Mouse (Mus musculus) heart, embryonic 11.5 days (tissue): ENCODE results near the gene Acer3. TPM values are rescaled to one million over a fixed set of nuclear protein-coding genes. Genes with fewer than 3 reads are reported as not detected.
A peak's percentile ranks its signal among the peaks of the same experiment; 100 is the strongest.

Source experiments
- ATAC-seq: fragments of 200-750 bp; cut with Nextera tagmentation; replicated peaks from 2 replicates; pipeline ENCODE4 v1.8.0; 2017; ENCODE audit warnings: moderate library complexity; ENCODE audit not compliant: insufficient number of reproducible peaks, low FRiP score, low TSS enrichment
- H3K27ac ChIP-seq: fragments of 300-500 bp; sonication (generic); 2 replicates; pipeline ENCODE4 v1.5.1; 2014; ENCODE audit warnings: mild to moderate bottlenecking, low read depth, low read length
- H3K27me3 ChIP-seq: fragments of 300-500 bp; sonication (generic); 2 replicates; pipeline ENCODE4 v1.6.1; 2014; ENCODE audit warnings: mild to moderate bottlenecking, low read length, mixed read lengths; ENCODE audit not compliant: control insufficient read depth, insufficient read depth
- H3K36me3 ChIP-seq: fragments of 300-500 bp; sonication (generic); 2 replicates; pipeline ENCODE4 v1.6.1; 2014; ENCODE audit warnings: mild to moderate bottlenecking, low read length, moderate library complexity, mixed read lengths; ENCODE audit not compliant: control insufficient read depth, insufficient read depth
- H3K4me1 ChIP-seq: fragments of 300-500 bp; sonication (generic); 2 replicates; pipeline ENCODE4 v1.6.1; 2014; ENCODE audit warnings: low read length; ENCODE audit not compliant: control insufficient read depth, insufficient read depth
- H3K4me2 ChIP-seq: fragments of 300-500 bp; sonication (generic); 2 replicates; pipeline ENCODE4 v1.6.1; 2014; ENCODE audit warnings: mild to moderate bottlenecking, moderate library complexity
- H3K4me3 ChIP-seq: fragments of 300-500 bp; sonication (generic); 2 replicates; pipeline ENCODE4 v1.5.1; 2014; ENCODE audit warnings: low read depth, low read length
- H3K9ac ChIP-seq: fragments of 300-500 bp; sonication (generic); 2 replicates; pipeline ENCODE4 v1.6.1; 2014; ENCODE audit warnings: mild to moderate bottlenecking, low read depth, low read length, moderate library complexity
- H3K9me3 ChIP-seq: fragments of 300-500 bp; sonication (generic); replicated peaks from 2 replicates; pipeline ENCODE4 v1.6.1; 2016; ENCODE audit warnings: low read length; ENCODE audit not compliant: control insufficient read depth
- WGBS: fragments of 180-500 bp; shearing (Covaris S2); extraction: QIAGEN DNeasy Blood & Tissue Kit; methylation state at CpG from one replicate; pipeline ENCODE4 v1.1.7; 2014; ENCODE audit not compliant: insufficient replicate concordance; 5-methylcytosine and 5-hydroxymethylcytosine counted together
- polyA plus RNA-seq: library from polyadenylated mRNA; unstranded; fragments of >200 nt; fragmentation: Nextera tagmentation; extraction: Ambion mirVana; gene quantifications from 2 replicates; pipeline ENCODE4 v1.2.1, GENCODE M21; 2014

The Acer3 gene
- polyA plus RNA-seq, 1 experiment from 2014 or later = 23.8 TPM

DNA sequence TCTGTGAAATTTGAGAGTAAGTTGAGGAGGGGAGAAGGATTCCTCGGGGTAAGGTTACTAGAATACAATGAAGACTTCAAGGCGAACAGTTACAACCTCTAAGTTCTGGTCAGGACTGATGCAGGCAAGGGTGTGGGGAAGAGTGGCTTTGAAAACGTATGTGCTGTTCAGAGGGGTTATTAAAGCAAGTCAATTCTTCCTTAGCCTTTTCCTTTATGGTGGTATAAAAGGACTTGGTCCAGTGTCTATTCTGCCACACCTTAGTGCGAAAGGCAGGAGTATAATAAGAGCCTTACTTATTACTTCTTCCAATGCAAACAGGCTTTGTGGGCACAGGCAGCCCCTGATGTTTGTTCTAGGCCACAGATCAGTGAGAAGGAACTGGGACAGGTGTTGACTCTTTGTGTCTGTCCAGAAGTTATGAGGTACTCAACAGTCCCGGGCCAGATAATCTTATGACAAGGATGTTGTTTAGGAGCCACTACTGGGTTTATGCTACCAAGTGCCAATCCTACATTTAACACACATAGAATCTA, 119.4 kb downstream of the Acer3 start:
- 74% methylated on average over 5 of the region's 5 CpGs for WGBS
- Histone ChIP-seq H3K4me1 (no peaks in the 10 kb centered on the region), H3K9ac (no peak overlapping the region), H3K36me3 (no peaks in the 10 kb centered on the region), H3K27ac (no peak overlapping the region), H3K4me2 (no peak overlapping the region), H3K9me3 (no peaks in the 10 kb centered on the region), H3K27me3 (peaks cover 7% of the 10 kb centered on the region), H3K4me3 (no peak overlapping the region)
- ATAC-seq = no peak

DNA sequence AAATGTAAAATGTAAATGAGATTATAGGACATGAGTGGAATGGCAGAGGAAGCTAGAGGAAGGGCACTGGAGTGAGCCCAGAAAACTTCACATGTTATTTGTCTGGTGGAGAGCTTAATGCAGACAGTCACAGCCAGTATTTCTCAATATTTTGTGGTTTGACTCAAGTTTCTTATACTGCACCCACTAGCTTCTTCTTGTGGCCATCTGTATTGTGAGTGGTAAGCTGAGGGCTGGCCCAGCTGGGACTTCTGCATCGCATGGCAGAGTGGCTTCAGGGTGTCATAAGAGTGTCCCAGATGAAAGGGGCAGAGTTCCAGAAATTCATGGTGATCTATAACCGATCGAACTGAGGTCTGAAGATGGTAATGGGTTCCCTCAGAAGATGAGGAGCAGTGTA, 120.6 kb downstream of the Acer3 start:
- peaks cover 19% of the 10 kb centered on the region for H3K27me3 ChIP-seq
- no peak overlapping the region for H3K4me3 ChIP-seq
- no peak for ATAC-seq
- H3K4me1 ChIP-seq = no peaks in the 10 kb centered on the region
- WGBS = 86% methylated on average over 3 of the region's 3 CpGs
- no peaks in the 10 kb centered on the region for H3K36me3 ChIP-seq
- no peak overlapping the region for H3K9ac ChIP-seq
- H3K27ac ChIP-seq = no peak overlapping the region
- H3K9me3 ChIP-seq = no peaks in the 10 kb centered on the region
- no peak overlapping the region for H3K4me2 ChIP-seq

DNA sequence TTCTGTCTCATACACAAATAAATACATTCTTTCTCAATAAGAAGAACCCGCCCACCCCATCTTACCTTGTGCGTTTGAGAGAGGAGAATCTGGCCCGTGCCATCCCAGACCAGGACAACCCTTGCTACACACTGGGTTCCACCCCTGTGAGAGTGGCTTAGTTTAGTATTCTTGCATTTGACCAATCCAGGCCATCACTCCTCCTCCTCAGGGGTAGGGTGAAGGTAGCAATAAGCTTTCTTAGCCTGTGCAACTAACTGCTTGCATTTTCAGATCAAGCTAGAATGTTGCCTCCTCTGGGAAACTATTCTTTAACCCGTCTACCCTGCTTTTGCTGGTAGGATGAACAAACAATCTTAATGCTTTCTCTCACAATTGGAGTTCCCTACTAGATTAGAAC, 121.6 kb downstream of the Acer3 start, which contains the start of gene B3gnt6:
Gene B3gnt6, minus strand, starts transcription at position 101 of the 400 bp plus-strand sequence.
- no peaks in the 10 kb centered on the region for H3K36me3 ChIP-seq
- H3K9me3 ChIP-seq = no peaks in the 10 kb centered on the region
- no peak for ATAC-seq
- peaks cover under 1% of the 10 kb centered on the region; the same call in 1 of the 2 replicates for H3K4me1 ChIP-seq
- H3K9ac ChIP-seq = no peak within 1 kb of the TSS
- H3K27ac ChIP-seq = no peak within 1 kb of the TSS
- H3K27me3 ChIP-seq = peaks cover 29% of the 10 kb centered on the region
- 80% methylated on average over 4 of the region's 4 CpGs for WGBS
- H3K4me3 ChIP-seq = no peak within 1 kb of the TSS
- H3K4me2 ChIP-seq = no peak within 1 kb of the TSS

DNA sequence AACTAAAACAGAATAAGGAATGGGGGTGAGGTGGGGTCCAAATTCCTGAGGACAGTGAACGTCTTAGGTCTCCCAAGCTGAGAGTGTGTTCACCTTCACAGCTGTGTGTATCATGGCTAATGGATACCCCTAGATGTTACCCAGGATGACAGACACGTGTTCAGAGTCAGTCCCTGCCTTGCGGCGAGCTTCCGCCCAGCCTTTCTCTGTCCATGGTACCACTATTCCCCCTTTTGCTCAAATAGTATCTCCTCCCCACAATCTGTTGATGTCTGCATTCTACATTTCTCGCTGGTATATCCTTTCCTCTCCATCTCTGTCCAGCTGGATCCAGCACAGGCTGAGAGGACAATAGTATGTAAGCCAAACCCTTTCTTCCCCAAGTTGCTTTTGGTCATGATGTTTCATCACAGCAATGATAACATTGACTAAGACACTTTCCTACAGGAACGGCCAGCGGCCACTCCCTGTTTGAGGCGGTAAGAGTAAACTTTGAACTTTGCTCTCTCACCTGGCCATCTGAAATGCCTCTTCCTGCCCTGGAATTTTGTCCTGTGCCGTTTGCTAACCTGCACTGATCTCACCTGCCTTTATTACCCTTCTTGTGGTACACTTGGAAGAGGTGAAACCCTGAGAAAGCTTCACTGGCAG, 125.7 kb downstream of the Acer3 start:
- Histone ChIP-seq H3K4me1 (peaks cover 13% of the 10 kb centered on the region), H3K36me3 (no peaks in the 10 kb centered on the region), H3K27ac (no peak overlapping the region), H3K9me3 (no peaks in the 10 kb centered on the region), H3K9ac (no peak overlapping the region), H3K4me3 (no peak overlapping the region), H3K27me3 (peaks cover 57% of the 10 kb centered on the region), H3K4me2 (no peak overlapping the region)
- WGBS = 29% methylated on average over 10 of the region's 10 CpGs
- ATAC-seq = no peak

DNA sequence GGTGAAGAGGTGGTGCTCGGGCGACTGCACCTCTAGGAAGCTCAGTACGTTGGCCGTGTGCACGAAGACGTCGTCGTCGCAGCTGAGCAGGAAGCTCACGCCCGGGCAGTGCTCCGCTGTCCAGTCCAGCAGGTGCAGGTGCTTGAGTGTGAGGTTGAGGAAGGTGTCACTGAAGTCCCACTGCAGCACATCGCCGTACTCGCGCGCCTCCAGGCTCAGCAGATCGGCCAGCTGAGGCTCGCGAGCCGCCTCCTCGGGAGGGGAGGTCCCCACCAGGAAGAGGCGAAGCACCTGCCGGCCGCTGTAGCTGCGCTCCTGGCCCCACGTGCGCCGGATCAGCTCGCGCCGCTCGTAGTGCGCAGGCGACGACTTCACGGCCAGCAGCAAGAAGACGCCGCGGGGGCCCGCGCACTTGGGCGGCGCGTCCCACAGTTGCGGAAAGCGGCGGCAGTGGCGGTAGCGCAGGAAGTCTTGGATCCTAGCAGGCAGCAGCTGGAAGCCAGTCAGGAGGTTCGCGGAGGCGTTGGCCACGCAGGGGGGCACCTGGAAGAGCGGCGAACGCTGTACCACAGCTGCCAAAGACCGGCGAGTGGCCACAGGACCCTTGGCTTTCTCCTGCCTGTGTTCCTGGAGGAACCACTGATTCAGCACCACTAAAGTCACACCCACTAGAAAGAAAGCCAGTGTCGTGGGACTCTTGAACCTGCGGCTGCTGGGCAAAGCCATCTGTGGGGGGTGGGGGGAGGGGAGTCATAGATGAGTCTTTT, 126.8 kb downstream of the Acer3 start:
- 2% methylated on average over 61 of the region's 61 CpGs for WGBS
- Histone ChIP-seq H3K27ac (no peak overlapping the region), H3K9ac (0 out of 2 replicates have a peak overlapping the region, but pooled peaks have one; percentile 28), H3K36me3 (no peaks in the 10 kb centered on the region), H3K4me1 (peaks cover 13% of the 10 kb centered on the region), H3K9me3 (no peaks in the 10 kb centered on the region), H3K4me2 (peak overlapping the region; percentile 81), H3K4me3 (peak overlapping the region; percentile 43), H3K27me3 (peaks cover 57% of the 10 kb centered on the region)
- no peak for ATAC-seq

DNA sequence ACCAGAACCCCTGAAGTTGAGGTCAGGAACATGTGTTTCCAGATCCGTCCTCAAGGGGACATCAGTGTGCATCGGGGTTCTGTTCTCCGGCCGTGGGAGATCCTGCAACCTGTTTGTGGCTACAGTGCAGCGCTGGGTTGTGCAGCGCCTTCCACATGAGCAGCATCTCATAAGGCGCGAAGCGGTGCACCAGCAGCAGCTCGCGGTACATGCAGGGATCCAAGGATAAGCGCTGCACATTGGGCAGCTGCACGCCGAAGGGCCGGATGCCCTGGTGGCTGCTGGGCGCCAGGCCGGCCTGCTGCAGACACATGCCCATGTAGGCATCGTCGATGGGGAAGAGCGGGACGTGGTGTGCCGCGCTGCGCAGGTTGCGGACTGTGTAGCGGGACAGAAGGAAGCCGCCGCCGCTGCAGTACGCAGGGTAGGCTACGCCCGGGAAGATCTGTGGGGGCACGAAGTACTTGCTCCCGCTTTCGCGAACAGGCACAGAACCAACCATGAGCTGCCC, 127.4 kb downstream of the Acer3 start:
- WGBS = 9% methylated on average over 36 of the region's 36 CpGs
- Histone ChIP-seq H3K27me3 (peaks cover 54% of the 10 kb centered on the region), H3K4me3 (peak overlapping the region; percentile 43), H3K36me3 (no peaks in the 10 kb centered on the region), H3K27ac (no peak overlapping the region), H3K4me1 (peaks cover 13% of the 10 kb centered on the region), H3K4me2 (peak overlapping the region; percentile 81), H3K9me3 (no peaks in the 10 kb centered on the region), H3K9ac (no peak overlapping the region)
- no peak for ATAC-seq

DNA sequence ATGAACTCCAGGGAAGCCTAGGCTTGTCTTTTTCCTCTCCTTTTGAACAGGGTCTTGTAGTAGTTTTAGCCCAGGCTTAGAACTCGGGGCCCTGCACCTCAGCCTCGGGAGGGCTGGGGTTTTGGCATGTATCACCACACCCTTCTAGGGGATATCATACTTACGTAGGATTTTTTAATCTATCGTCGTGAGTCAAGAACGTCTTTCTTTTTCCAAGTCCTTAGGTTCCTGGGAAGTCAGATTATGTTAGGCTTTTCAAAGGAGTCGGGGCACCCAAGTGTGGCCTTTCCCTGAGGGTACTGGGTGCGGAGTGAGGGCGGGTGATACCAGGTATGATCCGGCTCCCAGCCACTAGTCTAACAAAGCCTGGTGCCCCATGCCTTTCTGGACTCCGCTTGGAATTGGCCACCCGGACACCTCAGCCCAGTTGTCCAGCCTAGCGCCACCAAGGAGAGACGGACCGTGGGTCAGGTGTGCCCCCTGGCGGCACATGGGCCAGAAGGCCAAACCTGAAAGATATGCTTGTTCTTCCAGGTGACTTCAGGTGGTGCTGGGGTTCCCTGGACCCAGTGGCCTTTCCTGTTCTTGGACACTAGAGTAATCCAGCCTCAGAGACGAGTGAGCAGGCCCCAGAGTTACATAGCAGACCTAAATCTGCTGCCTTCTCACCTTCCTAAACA, 129.3 kb downstream of the Acer3 start:
- peaks cover 13% of the 10 kb centered on the region for H3K4me1 ChIP-seq
- no peak; the same call in 1 of the 2 replicates for ATAC-seq
- no peak overlapping the region for H3K9ac ChIP-seq
- H3K4me3 ChIP-seq = no peak overlapping the region
- no peak overlapping the region for H3K27ac ChIP-seq
- WGBS = 59% methylated on average over 17 of the region's 17 CpGs
- no peaks in the 10 kb centered on the region for H3K9me3 ChIP-seq
- no peak overlapping the region for H3K4me2 ChIP-seq
- H3K36me3 ChIP-seq = no peaks in the 10 kb centered on the region
- peaks cover 51% of the 10 kb centered on the region for H3K27me3 ChIP-seq

DNA sequence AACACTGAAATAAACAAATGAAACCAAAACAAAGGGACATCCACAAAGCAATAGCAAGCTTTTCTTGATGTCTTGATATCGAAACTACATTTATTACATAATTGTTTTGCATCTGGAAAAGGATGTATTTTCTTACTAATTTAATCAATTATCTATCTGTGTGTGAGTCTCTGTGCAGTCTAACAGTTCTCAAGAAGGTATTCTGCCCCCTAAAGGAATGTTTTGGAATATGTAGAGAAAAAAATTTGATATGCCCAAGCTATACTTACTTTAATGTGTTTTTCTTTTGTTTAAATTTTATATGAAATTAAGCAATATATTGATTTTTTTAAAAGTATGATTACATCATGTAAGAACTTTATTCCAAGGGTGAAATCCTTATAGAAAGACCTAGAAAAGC, 130.4 kb downstream of the Acer3 start:
- no peak for ATAC-seq
- H3K4me2 ChIP-seq = no peak overlapping the region
- H3K27me3 ChIP-seq = peaks cover 40% of the 10 kb centered on the region
- H3K9me3 ChIP-seq = no peaks in the 10 kb centered on the region
- H3K36me3 ChIP-seq = no peaks in the 10 kb centered on the region
- peaks cover 13% of the 10 kb centered on the region for H3K4me1 ChIP-seq
- H3K9ac ChIP-seq = no peak overlapping the region
- no peak overlapping the region for H3K27ac ChIP-seq
- 78% methylated on average over 1 of the region's 1 CpGs for WGBS
- no peak overlapping the region for H3K4me3 ChIP-seq
